Mouse (Mus musculus) heart, adult 18-20 months (tissue): ENCODE results near the gene Anxa7. TPM values are rescaled to one million over a fixed set of nuclear protein-coding genes. Genes with fewer than 3 reads are reported as not detected.

ENCODE experiments used
- DNase-seq, 2 experiments: peaks; one replicate each; pipeline ENCODE4 v3.0.0; 2021 to 2022; ENCODE audit warnings: mixed read lengths in 1 of 2
- total RNA-seq, 2 experiments: library from RNA; stranded (reverse); gene quantifications; 2 replicates each; pipeline ENCODE4 v1.2.3; 2021

The Anxa7 gene
- total RNA-seq, 2 experiments from 2014 or later: 51.3 to 54.3 TPM

GRCm38 (mm10) chr14:20436976-20437375, 43.0 kb downstream of the Anxa7 start:
- no peak for DNase-seq

GRCm38 (mm10) chr14:20432420-20432819, 47.5 kb downstream of the Anxa7 start:
- no peak for DNase-seq

- DNase-seq: no peak
Observed at GRCm38 (mm10) chr14:20431726-20432125, 48.2 kb downstream of the Anxa7 start.

DNA sequence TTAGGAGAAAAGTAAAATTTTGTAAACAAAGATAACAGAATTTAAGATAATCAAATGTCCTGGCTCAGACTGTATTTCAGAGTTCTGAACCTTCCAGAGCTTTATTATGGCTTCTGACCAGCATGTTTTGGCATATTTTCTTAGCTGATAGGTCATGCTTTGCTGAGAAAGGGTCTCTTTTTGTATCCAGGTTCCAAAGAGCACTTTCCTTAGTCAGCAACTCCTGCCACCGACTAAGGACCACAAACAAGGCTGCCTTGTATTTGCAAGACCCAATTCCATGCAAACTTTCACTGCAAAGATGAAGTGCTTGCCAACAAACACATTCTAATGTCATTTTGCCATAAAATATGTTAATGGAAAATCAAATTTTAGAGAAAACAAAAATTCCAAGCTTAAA, 50.1 kb downstream of the Anxa7 start:
- DNase-seq: no peak

DNA sequence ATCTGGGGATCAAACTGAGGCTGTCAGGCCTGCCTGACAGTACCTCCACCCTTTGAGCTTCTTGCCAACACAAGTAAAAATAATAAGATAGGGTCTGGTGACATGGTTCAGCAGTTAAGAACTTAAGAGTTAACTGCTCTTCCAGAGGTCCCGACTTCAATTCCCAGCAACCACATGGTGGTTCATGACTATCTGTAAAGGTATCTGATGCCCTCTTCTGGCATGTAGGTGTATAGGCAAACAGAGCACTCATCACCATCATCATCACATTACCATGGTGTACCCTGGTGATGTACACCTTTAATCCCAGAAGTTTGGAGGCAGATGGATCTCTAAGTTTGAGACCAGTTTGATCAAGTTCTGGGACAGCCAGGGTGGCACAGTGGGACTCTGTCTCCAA, 51.3 kb downstream of the Anxa7 start:
- DNase-seq: no peak

- DNase-seq: no peak
Observed at GRCm38 (mm10) chr14:20423046-20423445, 56.9 kb downstream of the Anxa7 start.

DNA sequence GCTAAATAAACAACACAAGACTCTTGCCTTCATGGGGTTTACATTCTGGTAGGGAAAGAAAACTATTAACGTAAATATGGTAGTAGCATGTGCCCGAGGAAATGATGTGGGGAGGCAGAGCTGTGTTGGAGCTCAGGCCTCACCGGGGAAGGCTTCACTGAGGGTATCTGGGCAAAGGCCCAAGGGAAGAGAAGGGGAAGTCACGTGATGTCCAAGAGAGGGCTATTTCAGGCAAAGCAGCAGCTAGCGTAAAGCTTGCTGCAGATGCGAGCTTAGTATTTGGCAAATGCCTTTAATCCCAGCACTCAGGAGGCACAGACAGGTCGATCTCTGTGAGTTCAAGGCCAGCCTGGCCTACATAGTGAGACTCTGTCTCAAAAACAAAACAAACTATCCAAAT, 57.7 kb downstream of the Anxa7 start:
- peak; percentile 30 to 53 for DNase-seq

Other genes starting within 250 kb of the Anxa7 start
- gene Kcnk16, start 210.9 kb downstream of the Anxa7 start, total RNA-seq: not detected
- gene Nudt13, start 185.4 kb downstream of the Anxa7 start, total RNA-seq: 10 to 100 TPM; 32.6 to 35.8 TPM
- 10 to 100 TPM; 36.9 to 38.1 TPM for gene Ecd, start 132.0 kb downstream of the Anxa7 start, total RNA-seq
- 10 to 100 TPM; 28.7 to 33.3 TPM for gene Fam149b, start 132.0 kb downstream of the Anxa7 start, total RNA-seq
- gene Dnajc9, start 91.2 kb downstream of the Anxa7 start, total RNA-seq: 10 to 100 TPM; 11.1 to 11.6 TPM
- gene Mrps16, start 86.5 kb downstream of the Anxa7 start, total RNA-seq: 10 to 100 TPM; 72.8 to 84.4 TPM
- under 1 TPM in 1 of 2 experiments, not detected in 1; 0.69 TPM for gene Cfap70, start 27.9 kb downstream of the Anxa7 start, total RNA-seq
- gene Mss51, start 16.8 kb upstream of the Anxa7 start, total RNA-seq: under 1 TPM; 0.36 to 0.42 TPM
- 10 to 100 TPM; 66.3 to 67.5 TPM for gene Ppp3cb, start 66.4 kb upstream of the Anxa7 start, total RNA-seq
- gene Usp54, start 160.9 kb upstream of the Anxa7 start, total RNA-seq: 10 to 100 TPM; 12.0 to 14.4 TPM
- under 1 TPM; 0.35 to 0.54 TPM for gene Myoz1, start 176.4 kb upstream of the Anxa7 start, total RNA-seq
- 10 to 100 TPM; 87.3 to 87.9 TPM for gene Synpo2l, start 188.2 kb upstream of the Anxa7 start, total RNA-seq
- gene Sec24c, start 194.2 kb upstream of the Anxa7 start, total RNA-seq: 10 to 100 TPM; 95.8 to 97.9 TPM
- 1 to 10 TPM; 4.6 to 6.1 TPM for gene Fut11, start 214.8 kb upstream of the Anxa7 start, total RNA-seq
- gene Chchd1, start 222.9 kb upstream of the Anxa7 start, total RNA-seq: 100 to 1,000 TPM; 108 to 122 TPM
- gene Zswim8, start 227.4 kb upstream of the Anxa7 start, total RNA-seq: 10 to 100 TPM; 28.5 to 36.0 TPM